Mouse (Mus musculus) G1E (cell line): Measurements from ENCODE around the gene Actb. TPM values are rescaled to one million over a fixed set of nuclear protein-coding genes. Genes with fewer than 3 reads are reported as not detected.

Experiments
- ATAC-seq: 2 replicates; pipeline ENCODE4 v1.8.0; 2016; ENCODE audit warnings: mild to moderate bottlenecking; ENCODE audit not compliant: insufficient number of reproducible peaks, poor library complexity, low FRiP score, severe bottlenecking; ENCODE audit errors: extremely low read depth
- DNase-seq: peaks from one replicate; pipeline ENCODE4 v3.0.0; 2012; ENCODE audit warnings: low spot score
- H3K27me3 ChIP-seq: 2 replicates; pipeline ENCODE4 v1.6.1; 2012; ENCODE audit warnings: mild to moderate bottlenecking, low read length, inconsistent platforms; ENCODE audit not compliant: insufficient read depth
- H3K36me3 ChIP-seq: replicated peaks from 2 replicates; pipeline ENCODE3; 2012; ENCODE audit warnings: mild to moderate bottlenecking, inconsistent platforms
- H3K4me1 ChIP-seq: 2 replicates; pipeline ENCODE4 v1.6.1; 2012; ENCODE audit warnings: low read depth, low read length, inconsistent platforms, mixed read lengths; ENCODE audit not compliant: insufficient read depth
- H3K4me3 ChIP-seq: 2 replicates; pipeline ENCODE4 v1.5.1; 2012; ENCODE audit warnings: low read depth, mild to moderate bottlenecking, inconsistent platforms, low read length, moderate library complexity, mixed read lengths
- H3K9me3 ChIP-seq: replicated peaks from 2 replicates; pipeline ENCODE4 v1.6.1; 2012; ENCODE audit warnings: inconsistent platforms
- CTCF ChIP-seq: IDR thresholded peaks from 2 replicates; pipeline ENCODE4 v1.5.1; 2012; ENCODE audit warnings: low read depth, low read length, inconsistent platforms, mixed read lengths
- GATA1 ChIP-seq: IDR thresholded peaks from 2 replicates; pipeline ENCODE4 v1.6.1; 2012; ENCODE audit warnings: borderline replicate concordance, low read length, inconsistent platforms, mixed read lengths
- GATA2 ChIP-seq: IDR thresholded peaks from 2 replicates; pipeline ENCODE4 v1.6.1; 2012; ENCODE audit warnings: low read depth, low read length, inconsistent platforms, borderline replicate concordance
- POLR2AphosphoS5 ChIP-seq: IDR thresholded peaks from 2 replicates; pipeline ENCODE4 v1.6.1; 2012; ENCODE audit warnings: low read depth, low read length, inconsistent platforms; ENCODE audit not compliant: insufficient replicate concordance
- TAL1 ChIP-seq: conservative IDR thresholded peaks from 2 replicates; pipeline ENCODE4 v1.6.1; 2012; ENCODE audit warnings: low read depth, low read length, inconsistent platforms, mixed read lengths
- polyA plus RNA-seq: library from polyadenylated mRNA; stranded (reverse); fragments of >175 nt; gene quantifications from 2 replicates; pipeline ENCODE4 v1.2.3, GENCODE M21; 2012
- total RNA-seq, 2 experiments: library from RNA; stranded (forward) in 1 of 2; stranded (reverse) in 1 of 2; fragments of 200-1000 nt in 1 of 2; fragments of >200 nt in 1 of 2; fragmentation: Nextera tagmentation in 1 of 2; gene quantifications; 2 replicates each; pipeline ENCODE4 v1.2.3; 2014 to 2017

Gene Actb
- total and polyA plus RNA-seq, 3 experiments = 3,214 to 5,110 (median 4,919) TPM

DNA sequence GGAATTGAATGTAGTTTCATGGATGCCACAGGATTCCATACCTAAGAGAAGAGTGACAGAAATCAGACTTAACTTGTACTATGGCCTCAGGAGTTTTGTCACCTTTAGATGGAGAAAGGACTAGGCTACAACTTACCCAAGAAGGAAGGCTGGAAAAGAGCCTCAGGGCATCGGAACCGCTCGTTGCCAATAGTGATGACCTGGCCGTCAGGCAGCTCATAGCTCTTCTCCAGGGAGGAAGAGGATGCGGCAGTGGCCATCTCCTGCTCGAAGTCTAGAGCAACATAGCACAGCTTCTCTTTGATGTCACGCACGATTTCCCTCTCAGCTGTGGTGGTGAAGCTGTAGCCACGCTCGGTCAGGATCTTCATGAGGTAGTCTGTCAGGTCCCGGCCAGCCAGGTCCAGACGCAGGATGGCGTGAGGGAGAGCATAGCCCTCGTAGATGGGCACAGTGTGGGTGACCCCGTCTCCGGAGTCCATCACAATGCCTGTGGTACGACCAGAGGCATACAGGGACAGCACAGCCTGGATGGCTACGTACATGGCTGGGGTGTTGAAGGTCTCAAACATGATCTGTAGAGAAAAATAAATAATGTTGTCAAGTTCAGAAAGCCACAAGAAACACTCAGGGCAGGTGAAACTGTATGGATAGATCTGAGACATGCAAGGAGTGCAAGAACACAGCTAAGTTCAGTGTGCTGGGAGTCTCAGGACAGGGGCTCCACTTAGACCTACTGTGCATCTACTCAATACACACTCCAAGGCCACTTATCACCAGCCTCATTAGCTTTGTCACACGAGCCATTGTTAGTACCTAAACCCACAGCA is 2.1 kb downstream of the Actb start:
- ATAC-seq = no peak
- no peaks in the 10 kb centered on the region for H3K27me3 ChIP-seq
- no peak for DNase-seq
- no peak for TF ChIP-seq TAL1
- TF ChIP-seq GATA2 = no peak
- no peak for TF ChIP-seq GATA1
- TF ChIP-seq CTCF = no peak
- no peaks in the 10 kb centered on the region for H3K9me3 ChIP-seq
- H3K36me3 ChIP-seq = peaks cover 63% of the 10 kb centered on the region
- peak overlapping the region; percentile 100 for H3K4me3 ChIP-seq
- peaks cover 65% of the 10 kb centered on the region for H3K4me1 ChIP-seq

DNA sequence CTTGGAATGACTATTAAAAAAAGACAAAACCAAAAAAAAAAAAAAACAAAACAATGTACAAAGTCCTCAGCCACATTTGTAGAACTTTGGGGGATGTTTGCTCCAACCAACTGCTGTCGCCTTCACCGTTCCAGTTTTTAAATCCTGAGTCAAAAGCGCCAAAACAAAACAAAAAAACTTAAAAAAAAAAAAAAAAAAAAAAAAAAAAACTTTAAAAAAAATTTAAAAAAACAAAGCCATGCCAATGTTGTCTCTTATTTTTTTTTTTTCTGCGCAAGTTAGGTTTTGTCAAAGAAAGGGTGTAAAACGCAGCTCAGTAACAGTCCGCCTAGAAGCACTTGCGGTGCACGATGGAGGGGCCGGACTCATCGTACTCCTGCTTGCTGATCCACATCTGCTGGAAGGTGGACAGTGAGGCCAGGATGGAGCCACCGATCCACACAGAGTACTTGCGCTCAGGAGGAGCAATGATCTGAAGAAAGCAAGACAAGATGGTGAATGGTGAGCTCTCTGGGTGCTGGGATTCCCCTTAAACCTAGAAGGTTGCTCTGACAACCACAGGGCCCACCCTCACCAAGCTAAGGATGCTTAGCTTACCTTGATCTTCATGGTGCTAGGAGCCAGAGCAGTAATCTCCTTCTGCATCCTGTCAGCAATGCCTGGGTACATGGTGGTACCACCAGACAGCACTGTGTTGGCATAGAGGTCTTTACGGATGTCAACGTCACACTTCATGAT is 2.9 kb downstream of the Actb start:
- peaks cover 70% of the 10 kb centered on the region for H3K36me3 ChIP-seq
- TF ChIP-seq TAL1 (no peak), POLR2AphosphoS5 (peak; percentile 75; the same call in 1 of the 2 replicates)
- DNase-seq (no peak), ATAC-seq (no peak)
- H3K9me3 ChIP-seq = no peaks in the 10 kb centered on the region
- H3K4me1 ChIP-seq = peaks cover 63% of the 10 kb centered on the region
- peak overlapping the region; percentile 100 for H3K4me3 ChIP-seq
- no peaks in the 10 kb centered on the region for H3K27me3 ChIP-seq

DNA sequence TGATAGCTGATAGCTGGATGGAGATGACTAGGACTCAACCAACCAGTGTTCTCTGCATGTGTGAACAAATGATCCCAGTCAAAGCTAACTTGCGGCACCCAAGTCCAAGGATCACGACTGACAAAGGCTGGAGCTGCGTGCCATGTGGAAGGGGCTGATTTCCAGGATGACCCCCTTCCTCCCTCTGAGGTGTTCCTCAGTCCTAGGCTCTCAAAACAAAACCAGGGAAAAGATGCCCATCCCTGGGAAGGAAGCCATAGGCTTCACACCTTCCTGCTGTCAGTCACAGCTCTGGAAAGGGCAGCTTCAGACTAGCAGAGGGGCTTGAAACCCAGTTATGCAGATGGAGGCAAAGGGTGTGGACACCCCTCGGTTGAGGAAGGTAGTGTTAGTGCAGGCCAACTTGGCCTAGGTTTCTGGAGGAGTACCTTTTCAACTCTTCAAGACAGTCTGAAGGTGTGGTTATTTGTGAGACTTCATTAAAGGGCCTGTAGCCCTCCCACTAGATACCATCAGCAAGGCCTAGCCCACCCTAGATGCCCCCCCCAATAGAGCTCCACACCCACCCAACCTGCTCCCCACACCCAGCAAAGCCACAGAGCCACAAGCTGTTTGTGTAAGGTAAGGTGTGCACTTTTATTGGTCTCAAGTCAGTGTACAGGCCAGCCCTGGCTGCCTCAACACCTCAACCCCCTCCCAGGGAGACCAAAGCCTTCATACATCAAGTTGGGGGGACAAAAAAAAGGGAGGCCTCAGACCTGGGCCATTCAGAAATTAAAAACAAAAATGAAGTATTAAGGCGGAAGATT is 3.8 kb downstream of the Actb start:
- no peak for DNase-seq
- no peak for ATAC-seq
- Histone ChIP-seq H3K9me3 (no peaks in the 10 kb centered on the region), H3K27me3 (no peaks in the 10 kb centered on the region), H3K4me3 (peak overlapping the region; percentile 39; the same call in 1 of the 2 replicates), H3K36me3 (peaks cover 74% of the 10 kb centered on the region), H3K4me1 (peaks cover 56% of the 10 kb centered on the region)
- no peak for TF ChIP-seq CTCF
- no peak for TF ChIP-seq GATA2
- no peak for TF ChIP-seq GATA1
- TF ChIP-seq POLR2AphosphoS5 = peak; percentile 24; the same call in 1 of the 2 replicates

DNA sequence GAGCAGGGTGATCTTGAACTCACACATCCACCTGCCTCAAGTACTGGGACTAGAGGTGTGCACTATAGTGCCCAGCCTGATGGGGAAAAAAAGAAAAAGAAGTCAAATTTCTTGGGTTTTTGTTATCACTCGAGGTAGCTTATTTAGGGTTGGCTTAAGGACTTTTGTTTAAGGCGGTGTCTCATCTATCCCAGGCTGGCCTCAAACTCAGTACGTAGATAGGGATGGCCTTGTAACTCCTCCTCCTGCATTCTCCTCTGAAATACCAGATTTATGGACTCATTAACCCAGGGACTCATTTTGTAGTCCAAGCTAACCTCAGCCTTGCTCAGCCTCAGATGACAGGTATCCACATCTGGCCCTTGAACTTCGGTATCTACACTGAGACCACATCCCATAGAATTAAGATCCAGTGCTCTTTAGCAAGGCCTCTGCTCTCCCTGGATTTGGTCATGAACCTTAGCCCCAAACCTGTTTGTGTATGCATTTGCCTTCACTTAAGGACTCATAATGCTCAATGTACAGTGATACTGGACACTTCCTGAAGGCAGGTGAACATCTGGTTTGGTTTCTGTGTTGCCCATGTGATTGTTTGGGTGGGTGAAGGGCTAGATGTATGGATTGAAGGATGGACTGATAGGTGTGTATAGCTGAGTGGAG is 4.6 kb downstream of the Actb start:
- no peaks in the 10 kb centered on the region for H3K27me3 ChIP-seq
- TF ChIP-seq POLR2AphosphoS5 (0 out of 2 replicates have a peak, but pooled peaks have one; percentile 15), CTCF (no peak)
- H3K9me3 ChIP-seq = no peaks in the 10 kb centered on the region
- H3K4me1 ChIP-seq = peaks cover 53% of the 10 kb centered on the region
- DNase-seq (no peak), ATAC-seq (no peak)
- no peak overlapping the region for H3K4me3 ChIP-seq
- H3K36me3 ChIP-seq = peaks cover 79% of the 10 kb centered on the region

DNA sequence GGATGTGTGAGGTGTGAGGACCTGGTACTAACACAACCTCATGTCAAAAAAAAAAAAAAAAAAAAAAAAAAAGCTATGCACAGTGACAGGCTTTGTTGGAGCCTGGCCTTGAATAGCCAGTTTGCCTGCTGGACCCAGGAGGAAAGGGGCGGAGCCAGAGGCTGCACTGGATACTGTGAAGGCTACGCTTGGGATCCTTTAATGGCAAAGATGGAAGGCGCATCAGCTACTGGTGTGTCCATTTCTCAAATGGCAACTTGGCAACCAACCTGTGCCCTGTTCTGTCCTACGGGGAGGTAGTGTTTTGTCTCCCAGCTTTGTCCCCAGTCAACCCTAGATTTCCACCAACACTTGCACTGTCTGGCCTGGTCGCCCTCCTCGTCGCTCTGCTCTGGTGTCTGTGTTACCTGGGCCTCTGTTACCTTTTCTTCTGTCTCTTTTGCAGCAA is 5.2 kb downstream of the Actb start:
- H3K36me3 ChIP-seq = peaks cover 78% of the 10 kb centered on the region
- H3K27me3 ChIP-seq = no peaks in the 10 kb centered on the region
- TF ChIP-seq POLR2AphosphoS5 (peak; percentile 91; the same call in 1 of the 2 replicates), GATA2 (no peak), TAL1 (no peak)
- DNase-seq = no peak
- no peaks in the 10 kb centered on the region for H3K9me3 ChIP-seq
- H3K4me3 ChIP-seq = no peak overlapping the region
- H3K4me1 ChIP-seq = peaks cover 55% of the 10 kb centered on the region
- ATAC-seq = no peak

DNA sequence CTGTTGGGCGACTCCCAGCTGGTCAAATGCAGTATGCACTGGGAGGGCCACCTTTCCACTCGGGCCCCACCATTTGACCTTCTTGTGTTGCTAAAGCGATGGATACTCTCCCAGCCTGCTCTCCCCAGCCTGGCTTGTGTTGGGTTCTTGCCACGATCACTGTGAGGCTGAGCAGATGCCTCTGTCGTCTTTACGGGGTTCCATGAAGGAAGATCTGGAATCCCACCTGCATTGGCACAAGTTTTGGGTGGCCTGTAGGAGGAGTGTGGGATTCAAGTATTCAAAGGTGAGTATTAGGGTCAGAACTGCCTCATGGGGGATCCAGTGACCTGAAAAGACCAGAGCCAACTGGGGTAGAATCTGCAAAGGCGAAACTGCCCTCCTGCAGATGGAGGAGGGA is 5.9 kb downstream of the Actb start:
- H3K36me3 ChIP-seq = peaks cover 75% of the 10 kb centered on the region
- no peaks in the 10 kb centered on the region for H3K27me3 ChIP-seq
- ATAC-seq = no peak
- no peaks in the 10 kb centered on the region for H3K9me3 ChIP-seq
- no peak for DNase-seq
- peaks cover 62% of the 10 kb centered on the region for H3K4me1 ChIP-seq
- TF ChIP-seq GATA2 = no peak
- TF ChIP-seq POLR2AphosphoS5 = peak; percentile 57; the same call in 1 of the 2 replicates
- TF ChIP-seq GATA1 = no peak
- no peak overlapping the region for H3K4me3 ChIP-seq
